Mouse (Mus musculus) embryonic fibroblast, embryonic 13.5 days (primary cell): ENCODE data around the gene Wdr61.

Experiments used
- CTCF ChIP-seq: IDR thresholded peaks from 2 replicates; pipeline ENCODE4 v1.5.1; 2011; ENCODE audit warnings: mild to moderate bottlenecking, control low read depth, low read length, moderate library complexity, borderline replicate concordance; ENCODE audit not compliant: insufficient read depth
- POLR2A ChIP-seq: IDR thresholded peaks from 2 replicates; pipeline ENCODE4 v1.6.1; 2011; ENCODE audit warnings: low read depth, mild to moderate bottlenecking, control low read depth, low read length, moderate library complexity

- TF ChIP-seq CTCF, result no peak
- TF ChIP-seq POLR2A, result peak; percentile 95
Observed at GRCm38 (mm10) chr9:54764561-54765217, 30.4 kb upstream of the Wdr61 start, which contains the start of gene Crabp1.
